29 mouse cellular contexts compared by ENCODE assay signal in genomic region chr11:101224337-101224736, GRCm38 (mm10). TPM values are rescaled to one million over a fixed set of nuclear protein-coding genes. Genes with fewer than 3 reads are reported as not detected.
DNase-seq lines count a peak whose midpoint lies in the region; ATAC-seq and TF ChIP-seq lines count a peak whose summit lies in the region.
"Had no signal": no experiment of that assay in that cellular context is flagged by ENCODE, and none has a peak within 500 bp of the region (broad histone marks: within the 10 kb centered on the region; RNA-seq: fewer than 3 reads in every experiment).

No protein-coding gene starts in this region.

- DNase-seq in heart, adult 2 months = no peak
- DNase-seq in heart, adult 9 months (ENCODE audit: low spot score in 2 of 2) = no peak
- peak; percentile 20 for DNase-seq in 3T3-L1 (ENCODE audit: low read depth, low spot score)
- peak; percentile 33 for DNase-seq in induced T-regulatory cell, adult 2 months (ENCODE audit: low read depth)
- no peak for DNase-seq in urinary bladder, adult 2 months (ENCODE audit: low spot score)
- DNase-seq: adrenal gland, postnatal 25 days; B cell, adult 2 months; cerebellum, adult 18-20 months; cerebellum, postnatal 14 days; forebrain, postnatal 0 days; gastrocnemius, postnatal 25 days; heart, adult 18-20 months; kidney, adult 9 months; kidney, postnatal 25 days; lung, embryonic 14.5 days; lung, postnatal 14 days; midbrain, embryonic 14.5 days; retina, postnatal 1 day; right cerebral cortex, postnatal 14 days; thymus, postnatal 14 days had no signal

- intact Hi-C loops in heart, adult 2 months (cut with DNase I) = no loop called here

- no peaks in the 10 kb centered on the region for H3K9me3 ChIP-seq in kidney, embryonic 16.5 days (ENCODE audit: low read length)
- H3K9me3 ChIP-seq in kidney, embryonic 15.5 days (replicated peaks) = no peaks in the 10 kb centered on the region
- H3K9me3 ChIP-seq: forebrain, embryonic 12.5 days; neural tube, embryonic 15.5 days had no signal

- TF ChIP-seq POLR2A in heart, adult 2 months (IDR thresholded peaks at IDR 0.05; ENCODE audit: insufficient read depth, low read depth, low read length) = 0 out of 2 replicates have a peak, but pooled peaks have one; percentile 13

- no peaks in the 10 kb centered on the region for H3K27me3 ChIP-seq in heart, adult 2 months (ENCODE audit: control insufficient read depth, insufficient read depth, low read length)
- no peaks in the 10 kb centered on the region for H3K27me3 ChIP-seq in kidney, embryonic 16.5 days (ENCODE audit: insufficient read depth, low read length)
- no peaks in the 10 kb centered on the region for H3K27me3 ChIP-seq in kidney, embryonic 15.5 days
- H3K27me3 ChIP-seq: neural tube, embryonic 15.5 days had no signal

- no peak overlapping the region for H3K4me3 ChIP-seq in heart, adult 2 months
- no peak overlapping the region for H3K4me3 ChIP-seq in kidney, embryonic 16.5 days (ENCODE audit: low read length)
- H3K4me3 ChIP-seq in kidney, embryonic 15.5 days (replicated peaks) = no peak overlapping the region

- TF ChIP-seq CTCF in heart, adult 2 months (IDR thresholded peaks at IDR 0.05) = no peak

- H3K27ac ChIP-seq in heart, adult 2 months = peak overlapping the region; percentile 96
- H3K27ac ChIP-seq in kidney, embryonic 16.5 days (ENCODE audit: low read length) = peak overlapping the region; percentile 7; the same call in 1 of the 2 replicates
- no peak overlapping the region for H3K27ac ChIP-seq in kidney, embryonic 15.5 days
- H3K27ac ChIP-seq: forebrain, embryonic 12.5 days; neural tube, embryonic 15.5 days had no signal

- H3K79me2 ChIP-seq in heart, adult 2 months (replicated peaks; ENCODE audit: control insufficient read depth, insufficient read depth, low read length) = peaks cover 5% of the 10 kb centered on the region

- H3K4me2 ChIP-seq in kidney, embryonic 16.5 days (replicated peaks; ENCODE audit: low read depth, low read length) = no peak overlapping the region
- H3K4me2 ChIP-seq in kidney, embryonic 15.5 days = no peak overlapping the region

- no peak for ATAC-seq in kidney, embryonic 16.5 days (ENCODE audit: low FRiP score, low TSS enrichment)
- ATAC-seq in kidney, embryonic 15.5 days (replicated peaks; ENCODE audit: low FRiP score) = no peak
- ATAC-seq: forebrain, postnatal 0 days; intestine, postnatal 0 days had no signal

- no peak for TF ChIP-seq EP300 in heart, adult 2 months (IDR thresholded peaks at IDR 0.05; ENCODE audit: insufficient read depth, low read depth, low read length)

- peaks cover 25% of the 10 kb centered on the region for H3K36me3 ChIP-seq in heart, adult 2 months (ENCODE audit: control insufficient read depth, insufficient read depth, low read length)
- no peaks in the 10 kb centered on the region for H3K36me3 ChIP-seq in kidney, embryonic 16.5 days (ENCODE audit: insufficient read depth, low read length)
- peaks cover 3% of the 10 kb centered on the region; the same call in 1 of the 2 replicates for H3K36me3 ChIP-seq in kidney, embryonic 15.5 days
- H3K36me3 ChIP-seq: forebrain, embryonic 12.5 days; neural tube, embryonic 15.5 days had no signal

- 41% methylated on average over 3 of the region's 3 CpGs for WGBS in heart, adult 2 months
- WGBS in kidney, embryonic 16.5 days = 81% methylated on average over 3 of the region's 3 CpGs
- 86% methylated on average over 3 of the region's 3 CpGs for WGBS in kidney, embryonic 15.5 days

- peaks cover 9% of the 10 kb centered on the region for H3K4me1 ChIP-seq in heart, adult 2 months (ENCODE audit: control insufficient read depth, insufficient read depth, low read length)
- peaks cover 37% of the 10 kb centered on the region for H3K4me1 ChIP-seq in kidney, embryonic 16.5 days (ENCODE audit: insufficient read depth, low read length)
- H3K4me1 ChIP-seq in kidney, embryonic 15.5 days = peaks cover 44% of the 10 kb centered on the region

- no peak overlapping the region; the same call in 1 of the 2 replicates for H3K9ac ChIP-seq in heart, adult 2 months (ENCODE audit: low read depth, low read length)
- no peak overlapping the region for H3K9ac ChIP-seq in kidney, embryonic 16.5 days (replicated peaks; ENCODE audit: low read length)
- H3K9ac ChIP-seq in kidney, embryonic 15.5 days = no peak overlapping the region
- H3K9ac ChIP-seq: forebrain, embryonic 12.5 days; forebrain, postnatal 0 days; neural tube, embryonic 15.5 days had no signal

RNA-seq across cellular contexts. Expression of gene Ezh1, which starts 1.9 kb away (rescaled TPM):
- total RNA-seq in heart, adult 2 months (2021) = 10 to 100 TPM; 29.8 to 31.4 TPM
- polyA plus RNA-seq in heart, adult 2 months (2012; rRNA removed) = 26.1 and 34.1 TPM in 2 replicates
- 25.1 and 29.5 TPM in 2 replicates for polyA plus RNA-seq in kidney, embryonic 16.5 days (2015; fragmentation: Nextera tagmentation; extraction: Ambion mirVana)
- polyA plus RNA-seq in kidney, embryonic 15.5 days (2015; fragmentation: Nextera tagmentation; extraction: Ambion mirVana) = 22.9 and 27.0 TPM in 2 replicates
- polyA plus RNA-seq in urinary bladder, adult 2 months (2012; rRNA removed) = 45.0 and 45.7 TPM in 2 replicates

RNA-seq across cellular contexts. Expression of gene Ramp2, which starts 21.5 kb away (rescaled TPM):
- total RNA-seq in heart, adult 2 months (2021) = 10 to 100 TPM; 89.1 to 90.3 TPM
- 130 and 172 TPM in 2 replicates for polyA plus RNA-seq in heart, adult 2 months (2012; rRNA removed)
- 246 and 270 TPM in 2 replicates for polyA plus RNA-seq in kidney, embryonic 16.5 days (2015; fragmentation: Nextera tagmentation; extraction: Ambion mirVana)
- 220 and 232 TPM in 2 replicates for polyA plus RNA-seq in kidney, embryonic 15.5 days (2015; fragmentation: Nextera tagmentation; extraction: Ambion mirVana)
- polyA plus RNA-seq in urinary bladder, adult 2 months (2012; rRNA removed) = 79.5 and 82.0 TPM in 2 replicates
- total RNA-seq: monocyte, adult 5-6 weeks had no signal

RNA-seq across cellular contexts. Expression of gene Vps25, which starts 29.2 kb away (rescaled TPM):
- total RNA-seq in heart, adult 2 months (2021) = 10 to 100 TPM; 82.5 to 90.1 TPM
- 83.2 and 96.8 TPM in 2 replicates for polyA plus RNA-seq in heart, adult 2 months (2012; rRNA removed)
- polyA plus RNA-seq in kidney, embryonic 16.5 days (2015; fragmentation: Nextera tagmentation; extraction: Ambion mirVana) = 154 TPM in 2 replicates
- polyA plus RNA-seq in kidney, embryonic 15.5 days (2015; fragmentation: Nextera tagmentation; extraction: Ambion mirVana) = 135 and 147 TPM in 2 replicates
- 73.3 and 91.1 TPM in 2 replicates for polyA plus RNA-seq in urinary bladder, adult 2 months (2012; rRNA removed)

RNA-seq across cellular contexts. Expression of gene Wnk4, which starts 36.0 kb away (rescaled TPM):
- 10 to 100 TPM in 1 of 2 experiments, 1 to 10 TPM in 1; 9.2 to 12.6 TPM for total RNA-seq in heart, adult 2 months (2021)
- polyA plus RNA-seq in heart, adult 2 months (2012; rRNA removed) = 12.1 and 13.9 TPM in 2 replicates
- polyA plus RNA-seq in kidney, embryonic 16.5 days (2015; fragmentation: Nextera tagmentation; extraction: Ambion mirVana) = 30.5 and 39.5 TPM in 2 replicates
- 25.5 and 27.2 TPM in 2 replicates for polyA plus RNA-seq in kidney, embryonic 15.5 days (2015; fragmentation: Nextera tagmentation; extraction: Ambion mirVana)
- polyA plus RNA-seq in urinary bladder, adult 2 months (2012; rRNA removed) = 7.4 and 10.6 TPM in 2 replicates

RNA-seq across cellular contexts. Expression of gene Ccr10, which starts 49.1 kb away (rescaled TPM):
- not detected for total RNA-seq in heart, adult 2 months (2021)
- polyA plus RNA-seq in heart, adult 2 months (2012; rRNA removed) = 0.14 TPM in 1 of 2 replicates, not detected in the other
- 0.50 and 0.76 TPM in 2 replicates for polyA plus RNA-seq in kidney, embryonic 16.5 days (2015; fragmentation: Nextera tagmentation; extraction: Ambion mirVana)
- 0.78 and 0.82 TPM in 2 replicates for polyA plus RNA-seq in kidney, embryonic 15.5 days (2015; fragmentation: Nextera tagmentation; extraction: Ambion mirVana)
- polyA plus RNA-seq in urinary bladder, adult 2 months (2012; rRNA removed) = 0.19 and 0.21 TPM in 2 replicates
- total RNA-seq: gastrocnemius, postnatal 25 days; heart, adult 18-20 months; layer of hippocampus, postnatal 10 days; liver, adult 2 months had no signal
- polyA plus RNA-seq: embryonic facial prominence, embryonic 14.5 days; midbrain, embryonic 14.5 days had no signal

Comparison
In these comparisons a context has a peak if more than half of its experiments do, and no peak if none do; other contexts are left out.
1. DNase-seq: peak in 3T3-L1 (single experiment) and induced T-regulatory cell, adult 2 months (single experiment); none in heart, adult 2 months (0 of 2), heart, adult 9 months (0 of 2) and urinary bladder, adult 2 months (single experiment).